Mouse (Mus musculus): ENCODE measurements around the gene Prpf40b.

Gene Prpf40b

GRCm38 (mm10) chr15:99358952-99359351 is 64.1 kb downstream of the Prpf40b start:
- Histone ChIP-seq H3K36me3 (ENCODE audit: insufficient read depth, low read length) (no peaks in the 10 kb centered on the region), H3K9me3 (ENCODE audit: low read length) (no peaks in the 10 kb centered on the region), H3K27me3 (ENCODE audit: insufficient read depth, low read length) (no peaks in the 10 kb centered on the region), H3K4me3 (replicated peaks; ENCODE audit: low read length) (no peak overlapping the region), H3K4me1 (replicated peaks; ENCODE audit: low read depth, low read length) (peaks cover 18% of the 10 kb centered on the region)
- TF ChIP-seq POU5F1 (IDR thresholded peaks at IDR 0.05; ENCODE audit: borderline replicate concordance, low read length) (no peak), CTCF (conservative IDR thresholded peaks at IDR 0.05; ENCODE audit: low read length) (no peak), NANOG (IDR thresholded peaks at IDR 0.05; ENCODE audit: borderline replicate concordance, low read length) (no peak)

GRCm38 (mm10) chr15:99364022-99364530 is 69.2 kb downstream of the Prpf40b start:
- TF ChIP-seq POU5F1 (IDR thresholded peaks at IDR 0.05; ENCODE audit: borderline replicate concordance, low read length) (no peak), NANOG (IDR thresholded peaks at IDR 0.05; ENCODE audit: borderline replicate concordance, low read length) (no peak), CTCF (conservative IDR thresholded peaks at IDR 0.05; ENCODE audit: low read length) (no peak)
- Histone ChIP-seq H3K4me3 (replicated peaks; ENCODE audit: low read length) (no peak overlapping the region), H3K36me3 (ENCODE audit: insufficient read depth, low read length) (no peaks in the 10 kb centered on the region), H3K9me3 (ENCODE audit: low read length) (no peaks in the 10 kb centered on the region), H3K27me3 (ENCODE audit: insufficient read depth, low read length) (peaks cover 11% of the 10 kb centered on the region), H3K4me1 (replicated peaks; ENCODE audit: low read depth, low read length) (peaks cover 31% of the 10 kb centered on the region)

GRCm38 (mm10) chr15:99364921-99365320 is 70.0 kb downstream of the Prpf40b start:
- Histone ChIP-seq H3K36me3 (ENCODE audit: insufficient read depth, low read length) (no peaks in the 10 kb centered on the region), H3K4me3 (replicated peaks; ENCODE audit: low read length) (no peak overlapping the region), H3K27me3 (ENCODE audit: insufficient read depth, low read length) (peaks cover 17% of the 10 kb centered on the region), H3K4me1 (replicated peaks; ENCODE audit: low read depth, low read length) (peaks cover 37% of the 10 kb centered on the region), H3K9me3 (ENCODE audit: low read length) (no peaks in the 10 kb centered on the region)
- TF ChIP-seq POU5F1 (IDR thresholded peaks at IDR 0.05; ENCODE audit: borderline replicate concordance, low read length) (no peak), CTCF (conservative IDR thresholded peaks at IDR 0.05; ENCODE audit: low read length) (no peak), NANOG (IDR thresholded peaks at IDR 0.05; ENCODE audit: borderline replicate concordance, low read length) (no peak)

All from E14TG2a.4 (cell line).